Comparison of ENCODE assay signal across 22 mouse cellular contexts in the genomic region with DNA sequence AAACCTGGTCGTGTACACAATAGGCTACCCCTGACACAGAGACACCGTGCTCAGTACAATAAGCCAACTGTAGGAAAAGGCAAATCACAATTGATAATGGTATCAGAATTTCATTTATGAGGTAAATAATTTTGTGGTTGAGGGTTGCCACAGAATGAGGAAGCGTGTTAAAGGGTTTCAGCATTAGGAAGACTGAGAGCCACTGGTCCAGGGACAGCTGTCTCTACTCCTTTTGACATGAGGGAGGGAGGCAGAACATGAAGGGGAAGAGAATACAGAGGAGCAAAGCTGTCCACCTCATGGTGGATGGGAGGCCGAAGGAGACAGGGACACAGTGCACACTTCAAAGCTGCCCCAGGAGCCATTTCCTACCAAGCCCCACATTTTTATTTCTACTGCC.
"Had no signal": no experiment of that assay in that cellular context is flagged by ENCODE, and none has a peak within 500 bp of the region (broad histone marks: within the 10 kb centered on the region; RNA-seq: fewer than 3 reads in every experiment).

No protein-coding gene starts in this region.

- H3K9ac ChIP-seq: liver, embryonic 15.5 days; liver, postnatal 0 days; lung, embryonic 15.5 days; midbrain, embryonic 12.5 days; midbrain, embryonic 15.5 days; neural tube, embryonic 13.5 days; neural tube, embryonic 15.5 days had no signal

- H3K4me3 ChIP-seq: liver, embryonic 15.5 days; lung, embryonic 15.5 days; midbrain, embryonic 10.5 days; midbrain, embryonic 12.5 days; midbrain, embryonic 15.5 days; myocyte; neural tube, embryonic 13.5 days; neural tube, embryonic 15.5 days had no signal

- H3K4me1 ChIP-seq: liver, embryonic 15.5 days had no signal

- H3K27ac ChIP-seq: liver, embryonic 15.5 days; lung, embryonic 15.5 days; macrophage; midbrain, embryonic 10.5 days; midbrain, embryonic 12.5 days; neural tube, embryonic 13.5 days; neural tube, embryonic 15.5 days had no signal

- DNase-seq: liver, postnatal 0 days; lung, adult 2 months; lung, postnatal 14 days; lung, postnatal 36 days; retina, postnatal 1 day; right cerebral cortex, adult 18-20 months; right cerebral cortex, postnatal 25 days; right cerebral cortex, postnatal 4 days; spleen, adult 18-20 months; thymus, adult 18-20 months; thymus, postnatal 14 days; thymus, postnatal 4 days had no signal

- H3K4me2 ChIP-seq: liver, embryonic 15.5 days; lung, embryonic 15.5 days; midbrain, embryonic 12.5 days; midbrain, embryonic 15.5 days; neural tube, embryonic 13.5 days; neural tube, embryonic 15.5 days had no signal

- H3K9me3 ChIP-seq: liver, embryonic 15.5 days; lung, embryonic 15.5 days; midbrain, embryonic 10.5 days; midbrain, embryonic 12.5 days; midbrain, embryonic 15.5 days; neural tube, embryonic 13.5 days; neural tube, embryonic 15.5 days had no signal

- H3K36me3 ChIP-seq: liver, embryonic 15.5 days; lung, embryonic 15.5 days; midbrain, embryonic 10.5 days; midbrain, embryonic 12.5 days; midbrain, embryonic 15.5 days; neural tube, embryonic 13.5 days; neural tube, embryonic 15.5 days had no signal

- ATAC-seq: liver, postnatal 0 days; lung, postnatal 0 days; midbrain, embryonic 15.5 days had no signal

- H3K27me3 ChIP-seq: liver, embryonic 15.5 days; lung, embryonic 15.5 days; midbrain, embryonic 12.5 days; midbrain, embryonic 15.5 days; neural tube, embryonic 13.5 days; neural tube, embryonic 15.5 days had no signal
